Mouse (Mus musculus): ENCODE results near the gene Srpk1. TPM values are rescaled to one million over a fixed set of nuclear protein-coding genes. Genes with fewer than 3 reads are reported as not detected.

The Srpk1 gene
- 395 TPM for total RNA-seq (2023)

GRCm38 (mm10) chr17:28622300-28622759, at the start of gene Srpk1:
Gene Srpk1, minus strand, starts transcription at chr17:28622709.

GRCm38 (mm10) chr17:28575244-28576125, 47.0 kb downstream of the Srpk1 start, which contains the start of gene Lhfpl5:
Gene Lhfpl5, plus strand, starts transcription at chr17:28575641.

GRCm38 (mm10) chr17:28560598-28560997, 61.9 kb downstream of the Srpk1 start, which contains the start of gene Clps:
Gene Clps, minus strand, starts transcription at chr17:28560766.

GRCm38 (mm10) chr17:28549111-28549510, 73.4 kb downstream of the Srpk1 start, which contains the start of gene Clpsl2:
Gene Clpsl2, plus strand, starts transcription at chr17:28549411.

Other genes with a start within 250 kb of the Srpk1 start
- 38.8 TPM for gene Fkbp5, start 105.2 kb downstream of the Srpk1 start, total RNA-seq (2023)
- 0.80 TPM for gene Armc12, start 91.9 kb downstream of the Srpk1 start, total RNA-seq (2023)
- not detected for gene Clpsl2, start 73.3 kb downstream of the Srpk1 start, total RNA-seq (2023)
- gene Clps, start 61.9 kb downstream of the Srpk1 start, total RNA-seq (2023), result 4.7 TPM
- gene Lhfpl5, start 47.1 kb downstream of the Srpk1 start, total RNA-seq (2023), result not detected
- 3.7 TPM for gene Slc26a8, start 67.5 kb upstream of the Srpk1 start, total RNA-seq (2023)
- 112 TPM for gene Mapk14, start 68.6 kb upstream of the Srpk1 start, total RNA-seq (2023)
- 10.8 TPM for gene AC170998.1, start 103.4 kb upstream of the Srpk1 start, total RNA-seq (2023)
- gene Mapk13, start 146.6 kb upstream of the Srpk1 start, total RNA-seq (2023), result 0.83 TPM
- 51.9 TPM for gene Brpf3, start 178.4 kb upstream of the Srpk1 start, total RNA-seq (2023)
- gene Pnpla1, start 235.7 kb upstream of the Srpk1 start, total RNA-seq (2023), result not detected

Data from CD4-positive naive resting alpha-beta T cell, adult 57 days (primary cell).